Mouse (Mus musculus): Measurements from ENCODE around the gene Tprn.

DNA sequence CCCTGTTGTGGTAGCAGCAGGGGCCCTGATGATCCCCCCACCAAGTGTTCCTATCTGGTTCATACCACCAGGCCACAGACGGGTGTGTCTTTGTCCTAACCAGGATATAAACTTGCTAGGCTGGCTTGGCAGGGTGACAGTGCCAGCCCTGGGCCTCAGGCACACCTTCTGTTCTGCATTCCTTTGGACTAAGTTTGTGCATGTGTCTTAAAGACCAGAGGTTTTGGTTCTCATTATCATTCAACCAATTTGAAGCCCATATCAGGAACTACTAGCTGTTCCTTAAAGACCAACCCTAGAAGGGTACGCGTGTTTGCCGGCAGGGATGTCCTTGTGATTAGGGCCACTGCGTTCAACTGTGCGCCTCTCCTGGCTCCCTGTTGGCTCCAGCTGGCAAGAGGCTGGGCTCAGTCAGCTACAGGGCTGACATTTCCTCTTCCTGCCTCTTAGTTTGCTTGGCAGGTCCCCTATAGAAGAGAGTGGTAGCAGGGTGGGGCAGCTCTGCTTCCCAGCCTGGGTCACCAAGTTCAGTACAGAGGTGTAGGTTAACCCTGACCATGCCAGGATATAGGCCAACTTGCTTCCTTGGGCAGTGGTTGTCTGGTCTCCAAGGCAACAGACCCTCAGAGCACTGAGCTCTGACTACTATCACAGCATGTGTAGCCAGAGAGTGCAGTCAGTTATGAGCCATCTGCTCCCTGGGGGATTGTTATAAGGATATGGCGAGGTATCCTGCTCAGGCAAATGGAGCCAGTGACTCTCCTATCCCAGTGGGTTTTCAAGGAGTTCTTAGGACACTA, 24.6 kb downstream of the Tprn start:
- no peak for TF ChIP-seq POLR2A (IDR thresholded peaks at IDR 0.05; ENCODE audit: borderline replicate concordance, low read depth, low read length)
- TF ChIP-seq CTCF (IDR thresholded peaks at IDR 0.05; ENCODE audit: low read depth, low read length) = no peak
